Mouse (Mus musculus) ES-Bruce4 (cell line): ENCODE data around the gene Plk3. TPM values are rescaled to one million over a fixed set of nuclear protein-coding genes. Genes with fewer than 3 reads are reported as not detected.

Source experiments
- H3K27ac ChIP-seq: 2 replicates; pipeline ENCODE4 v1.5.1; 2012; ENCODE audit warnings: low read length, inconsistent platforms; ENCODE audit not compliant: insufficient read depth
- H3K27me3 ChIP-seq: 2 replicates; pipeline ENCODE4 v1.6.1; 2012; ENCODE audit warnings: mild to moderate bottlenecking, low read length, inconsistent platforms; ENCODE audit not compliant: control insufficient read depth, poor library complexity, insufficient read depth, severe bottlenecking
- H3K36me3 ChIP-seq: 2 replicates; pipeline ENCODE4 v1.6.1; 2012; ENCODE audit warnings: inconsistent platforms, mild to moderate bottlenecking, low read length, moderate library complexity; ENCODE audit not compliant: control insufficient read depth, poor library complexity, insufficient read depth, severe bottlenecking
- H3K4me1 ChIP-seq: one replicate; pipeline ENCODE4 v1.8.1; 2011; ENCODE audit warnings: low read length; ENCODE audit not compliant: control insufficient read depth, insufficient read depth
- H3K4me3 ChIP-seq: 2 replicates; pipeline ENCODE4 v1.5.1; 2011; ENCODE audit warnings: low read depth, mild to moderate bottlenecking, low read length
- H3K9ac ChIP-seq: 2 replicates; pipeline ENCODE4 v1.6.1; 2012; ENCODE audit warnings: low read depth, mild to moderate bottlenecking, inconsistent platforms; ENCODE audit not compliant: poor library complexity, severe bottlenecking
- H3K9me3 ChIP-seq: replicated peaks from 2 replicates; pipeline ENCODE4 v1.6.1; 2012; ENCODE audit warnings: mild to moderate bottlenecking, low read length, inconsistent platforms; ENCODE audit not compliant: control insufficient read depth, poor library complexity, insufficient read depth, severe bottlenecking
- CTCF ChIP-seq: IDR thresholded peaks from one replicate; pipeline ENCODE4 v1.8.1; 2011; ENCODE audit warnings: low read depth, low read length
- EP300 ChIP-seq: IDR thresholded peaks from 2 replicates; pipeline ENCODE4 v1.6.1; 2011; ENCODE audit warnings: low read depth, low read length; ENCODE audit not compliant: insufficient read depth
- POLR2A ChIP-seq: IDR thresholded peaks from one replicate; pipeline ENCODE4 v1.8.1; 2011; ENCODE audit warnings: low read length; ENCODE audit not compliant: insufficient read depth
- polyA plus RNA-seq: library from polyadenylated mRNA; stranded (reverse); fragments of >200 nt; gene quantifications from 2 replicates; pipeline ENCODE4 v1.2.4, GENCODE M21; 2011; ENCODE audit warnings: low read depth; ENCODE audit not compliant: missing spikeins, insufficient read depth, insufficient read length

The Plk3 gene
- polyA plus RNA-seq, 1 experiment = 12.1 TPM

DNA sequence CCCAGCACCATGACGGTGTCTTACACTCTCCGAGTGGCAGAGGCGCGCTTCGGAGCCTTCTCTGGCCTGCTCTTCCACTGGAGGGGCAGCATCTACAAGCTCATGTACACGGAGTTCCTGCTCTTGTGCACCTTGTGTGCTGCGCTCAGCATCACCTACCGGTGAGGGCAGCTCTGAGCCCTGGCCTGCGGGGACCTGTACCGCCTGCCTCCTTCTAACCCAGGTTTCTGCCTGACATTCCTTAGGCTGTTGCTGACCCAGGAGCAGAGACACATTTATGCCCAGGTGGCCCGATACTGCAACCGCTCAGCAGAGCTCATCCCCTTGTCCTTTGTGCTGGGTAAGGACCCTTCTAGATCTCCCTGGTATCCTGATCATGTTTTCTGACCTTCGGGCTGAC lies 11.5 kb upstream of the Plk3 start:
- Histone ChIP-seq H3K4me1 (no peaks in the 10 kb centered on the region), H3K27ac (no peak overlapping the region), H3K9ac (no peak overlapping the region), H3K4me3 (no peak overlapping the region), H3K9me3 (no peaks in the 10 kb centered on the region), H3K27me3 (no peaks in the 10 kb centered on the region), H3K36me3 (peaks cover 6% of the 10 kb centered on the region)
- no peak for TF ChIP-seq POLR2A
- TF ChIP-seq EP300 = no peak
- no peak for TF ChIP-seq CTCF

- Histone ChIP-seq H3K9me3 (no peaks in the 10 kb centered on the region), H3K27me3 (no peaks in the 10 kb centered on the region), H3K4me1 (no peaks in the 10 kb centered on the region), H3K9ac (no peak overlapping the region), H3K4me3 (no peak overlapping the region), H3K27ac (no peak overlapping the region), H3K36me3 (no peaks in the 10 kb centered on the region)
- no peak for TF ChIP-seq EP300
- TF ChIP-seq POLR2A = no peak
- no peak for TF ChIP-seq CTCF
Observed at GRCm38 (mm10) chr4:117143023-117143422, 9.3 kb upstream of the Plk3 start.

GRCm38 (mm10) chr4:117140613-117141012 lies 6.8 kb upstream of the Plk3 start:
- TF ChIP-seq POLR2A = no peak
- no peak for TF ChIP-seq EP300
- TF ChIP-seq CTCF = no peak
- peaks cover 2% of the 10 kb centered on the region for H3K4me1 ChIP-seq

GRCm38 (mm10) chr4:117139217-117139612 lies 5.5 kb upstream of the Plk3 start:
- Histone ChIP-seq H3K9ac (peak overlapping the region; percentile 39; the same call in 1 of the 2 replicates), H3K4me3 (no peak overlapping the region), H3K9me3 (no peaks in the 10 kb centered on the region), H3K4me1 (peaks cover 4% of the 10 kb centered on the region), H3K27ac (peak overlapping the region; percentile 92), H3K36me3 (no peaks in the 10 kb centered on the region), H3K27me3 (no peaks in the 10 kb centered on the region)
- TF ChIP-seq POLR2A (no peak), CTCF (peak; percentile 73), EP300 (0 out of 2 replicates have a peak, but pooled peaks have one; percentile 21)

More at GRCm38 (mm10) chr4:117140613-117141012, 6.8 kb upstream of the Plk3 start:
- Histone ChIP-seq H3K36me3 (no peaks in the 10 kb centered on the region), H3K27me3 (no peaks in the 10 kb centered on the region), H3K27ac (no peak overlapping the region), H3K4me3 (no peak overlapping the region), H3K9ac (no peak overlapping the region), H3K9me3 (no peaks in the 10 kb centered on the region)

DNA sequence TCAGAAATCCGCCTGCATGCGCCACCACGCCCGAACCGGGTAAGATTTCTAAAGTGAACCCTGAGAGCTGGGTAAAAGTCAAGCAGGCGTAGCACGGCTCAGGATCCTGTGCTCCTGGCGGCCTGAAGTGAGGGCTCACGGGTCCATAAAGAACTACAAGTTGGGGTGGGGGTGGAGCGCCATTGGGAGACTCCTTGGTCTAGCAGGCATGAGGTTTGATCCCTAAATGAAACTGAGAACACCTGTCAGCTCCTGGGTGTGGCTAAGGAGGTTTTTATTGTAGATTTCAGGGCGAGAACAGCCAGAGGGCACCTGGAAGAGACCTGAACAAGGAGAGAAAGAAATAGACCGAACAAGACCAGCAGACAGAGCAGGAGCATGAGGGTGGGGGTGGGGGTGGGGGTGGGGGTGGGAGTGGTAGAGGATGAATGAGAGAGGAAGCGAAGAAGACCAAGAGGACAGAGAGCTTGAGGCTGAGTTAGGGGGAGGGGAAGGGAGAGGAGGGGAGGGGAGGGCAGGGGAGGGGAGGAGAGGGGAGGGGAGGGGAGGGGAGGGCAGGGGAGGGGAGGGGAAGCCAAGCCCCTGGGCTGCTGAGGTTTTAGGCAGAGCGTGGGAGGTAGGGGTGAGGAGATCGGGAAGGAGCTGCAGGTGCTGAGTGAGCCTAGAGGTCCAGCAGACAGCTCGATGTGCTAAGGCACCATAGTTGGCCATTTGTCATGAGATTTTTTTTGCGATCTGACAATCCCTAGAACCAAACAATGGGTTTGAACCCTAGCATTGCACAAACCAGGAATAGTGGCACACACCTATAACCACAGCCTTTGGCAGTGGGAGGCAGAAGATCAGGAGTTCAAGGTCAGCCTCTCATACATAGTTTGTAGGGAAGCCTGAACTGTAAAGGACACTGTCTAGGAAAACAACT lies 4.8 kb upstream of the Plk3 start:
- Histone ChIP-seq H3K36me3 (no peaks in the 10 kb centered on the region), H3K4me1 (peaks cover 4% of the 10 kb centered on the region), H3K9me3 (no peaks in the 10 kb centered on the region), H3K27me3 (no peaks in the 10 kb centered on the region), H3K4me3 (no peak overlapping the region), H3K27ac (peak overlapping the region; percentile 92), H3K9ac (peak overlapping the region; percentile 39; the same call in 1 of the 2 replicates)
- TF ChIP-seq POLR2A = no peak
- peak; percentile 75; the same call in 1 of the 2 replicates for TF ChIP-seq EP300

DNA sequence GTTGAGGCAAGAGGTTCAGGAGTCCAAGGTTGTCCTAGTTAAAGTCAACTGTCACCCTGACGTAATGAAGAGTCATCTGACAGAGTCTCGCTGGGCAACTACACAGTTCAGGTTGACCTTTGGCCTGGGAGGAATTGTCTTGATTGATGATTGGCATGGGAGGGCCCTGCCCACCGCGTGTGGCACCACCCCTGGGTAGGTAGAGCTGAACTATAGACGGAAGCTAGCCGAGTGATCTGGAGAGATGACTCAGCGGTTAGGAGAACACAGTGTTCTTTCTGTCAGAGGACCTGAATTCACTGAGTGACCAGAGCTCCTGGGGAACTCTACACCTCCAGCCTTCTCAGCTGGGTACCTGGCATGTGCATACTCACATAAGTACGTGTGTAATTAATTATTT lies 2.3 kb upstream of the Plk3 start:
- Histone ChIP-seq H3K4me1 (peaks cover 4% of the 10 kb centered on the region), H3K9me3 (no peaks in the 10 kb centered on the region), H3K9ac (peak overlapping the region; percentile 50), H3K27ac (peak overlapping the region; percentile 81), H3K27me3 (no peaks in the 10 kb centered on the region), H3K36me3 (no peaks in the 10 kb centered on the region), H3K4me3 (no peak overlapping the region; the same call in 1 of the 2 replicates)
- TF ChIP-seq POLR2A (no peak), EP300 (peak; percentile 81)
